Mouse (Mus musculus) brain, adult 2 months (tissue): Measurements from ENCODE around the gene Ankrd28.
"Not testable (repeated sequence)": the region's sequence is repeated elsewhere in the genome, so short reads cannot be mapped to it uniquely, and the experiment has no call there.

ENCODE experiments used
- DNase-seq: peaks from one replicate; pipeline ENCODE4 v3.0.0; 2011; ENCODE audit warnings: low read depth, low spot score

Gene Ankrd28

GRCm38 (mm10) chr14:31830571-31831369, at the start of gene Ankrd28:
Gene Ankrd28 (minus strand): TSS chr14:31830651.
- peak; percentile 97 for DNase-seq

DNA sequence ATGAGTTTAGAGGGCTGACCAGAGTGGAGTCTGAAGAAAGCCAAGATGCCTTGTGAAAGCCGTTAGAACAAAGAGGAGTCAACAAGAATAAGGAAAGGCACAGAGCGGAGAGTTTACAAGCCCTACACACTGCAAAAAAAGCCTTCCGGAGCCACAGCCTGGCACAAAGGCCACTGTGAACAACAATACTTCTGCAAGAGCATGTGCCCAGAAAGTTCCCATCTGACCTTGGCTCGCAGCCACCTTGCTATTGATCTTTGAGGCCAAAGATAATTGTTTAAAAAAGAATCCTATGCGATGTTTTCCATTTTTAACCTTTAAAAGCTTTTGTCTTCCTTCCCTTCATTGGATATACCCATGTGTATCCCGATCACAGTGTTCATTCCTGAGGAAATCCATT, 49.0 kb upstream of the Ankrd28 start:
- no peak for DNase-seq

GRCm38 (mm10) chr14:31872130-31872529, 41.7 kb upstream of the Ankrd28 start:
- DNase-seq: no peak

- DNase-seq: no peak
Measured at GRCm38 (mm10) chr14:31870436-31870835, 40.0 kb upstream of the Ankrd28 start.

DNA sequence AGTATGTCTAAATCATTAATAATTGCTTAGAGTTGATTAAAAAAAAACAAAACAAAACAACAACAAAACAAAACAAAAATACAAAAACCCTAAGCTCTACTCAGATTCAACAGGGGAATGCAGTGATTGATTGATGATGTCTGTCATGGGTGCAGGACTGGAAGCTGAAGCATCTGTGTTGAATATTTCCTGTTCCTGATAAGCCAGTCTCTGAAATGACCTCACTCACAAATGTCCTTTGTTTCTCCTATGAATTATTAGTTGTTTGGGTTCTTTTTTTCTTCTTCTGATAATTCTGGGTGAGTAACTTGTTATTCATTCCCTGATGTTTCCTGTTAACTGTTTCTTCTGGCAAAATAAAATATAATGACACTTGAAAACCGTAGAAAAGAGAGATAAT, 38.1 kb upstream of the Ankrd28 start:
- no peak for DNase-seq

GRCm38 (mm10) chr14:31866366-31866765, 35.9 kb upstream of the Ankrd28 start:
- DNase-seq: not testable (repeated sequence)

GRCm38 (mm10) chr14:31858679-31859078, 28.2 kb upstream of the Ankrd28 start:
- DNase-seq: no peak

DNA sequence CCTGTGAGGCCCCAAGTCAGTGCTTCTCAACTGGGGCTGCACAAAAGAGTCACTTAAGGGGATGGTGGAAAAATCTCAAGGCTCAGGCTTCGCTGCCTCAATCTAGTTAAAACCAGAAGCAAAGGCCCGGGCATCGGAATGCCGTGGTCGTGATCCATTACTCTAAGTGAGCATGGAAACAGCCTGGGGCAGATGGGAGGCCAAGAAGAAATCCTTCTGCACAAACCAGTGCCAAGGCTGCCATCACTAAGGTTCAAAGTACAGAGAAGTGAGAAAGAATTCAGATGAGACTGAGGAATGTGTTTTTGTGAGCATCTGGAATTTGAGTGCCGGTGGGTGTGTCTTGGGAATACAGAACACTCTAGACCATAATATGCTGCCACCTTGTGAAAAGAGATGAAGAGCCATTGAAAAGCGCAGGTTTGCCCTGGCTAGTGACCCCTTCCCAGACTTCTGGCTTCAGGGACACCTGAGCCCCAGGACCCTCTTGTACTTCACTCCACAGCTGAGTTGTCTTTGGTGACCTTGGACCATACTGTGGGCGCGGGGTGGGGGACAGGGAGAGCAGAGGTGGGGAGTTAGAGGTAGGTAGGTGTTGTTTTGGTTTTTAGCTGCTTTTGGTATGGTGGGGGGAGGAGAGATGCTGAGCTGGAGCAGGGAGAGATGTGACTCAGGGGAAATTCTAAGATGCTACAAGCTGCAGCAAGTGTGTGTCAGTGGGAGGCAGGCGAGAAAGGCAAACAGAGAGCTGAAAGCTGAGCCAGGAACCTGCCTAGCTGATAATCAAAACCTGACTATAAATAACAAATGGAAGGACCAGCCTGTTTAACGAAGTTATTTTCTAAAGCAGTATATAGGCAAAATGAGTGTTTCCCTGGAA, 26.9 kb upstream of the Ankrd28 start:
- peak; percentile 93 for DNase-seq

GRCm38 (mm10) chr14:31856007-31856406, 25.6 kb upstream of the Ankrd28 start:
- DNase-seq: peak; percentile 82

DNA sequence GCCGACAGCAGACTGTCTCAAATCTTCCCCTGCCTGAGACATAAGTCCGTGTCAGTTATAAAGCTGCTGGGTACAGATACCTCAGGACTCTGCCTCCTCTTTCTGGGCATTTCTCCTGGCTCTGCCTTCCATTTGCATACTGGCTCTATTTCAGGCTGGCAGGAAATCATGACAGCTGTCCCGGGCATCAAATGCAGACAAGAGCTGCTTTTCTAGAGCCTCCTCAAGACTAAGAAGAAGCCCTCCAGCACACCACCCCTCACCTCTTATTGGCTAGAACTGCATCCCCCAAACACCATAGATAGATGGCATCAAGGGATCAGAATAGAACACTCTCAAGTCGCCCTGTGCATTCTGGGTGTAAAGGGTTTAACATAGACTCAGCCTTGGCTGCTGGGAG, 24.2 kb upstream of the Ankrd28 start:
- peak; percentile 72 for DNase-seq

- DNase-seq: no peak
Measured at GRCm38 (mm10) chr14:31843571-31843970, 13.1 kb upstream of the Ankrd28 start.

DNA sequence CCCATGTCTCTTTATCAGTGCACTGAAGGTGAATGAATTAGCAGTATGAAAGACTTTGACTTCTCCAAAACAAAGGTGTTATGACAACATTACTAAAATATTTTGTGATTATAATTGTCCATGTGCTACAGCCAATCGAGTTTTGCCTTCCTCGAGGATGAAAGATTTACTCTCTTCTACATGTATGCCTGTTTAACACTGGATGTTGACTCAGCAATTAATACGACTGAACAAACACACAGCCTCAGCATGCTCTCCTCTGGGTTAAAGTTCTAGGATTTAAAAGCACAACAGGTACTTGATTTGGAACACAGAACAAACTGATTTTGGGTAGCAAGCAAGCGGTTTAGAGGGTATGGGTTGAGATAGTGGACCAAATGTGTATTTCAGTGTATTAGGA, 1.6 kb upstream of the Ankrd28 start:
- DNase-seq: peak; percentile 7

GRCm38 (mm10) chr14:31831370-31831712, 890 bp upstream of the Ankrd28 start:
- peak; percentile 81 for DNase-seq

- peak; percentile 67 for DNase-seq
Measured at GRCm38 (mm10) chr14:31829761-31830562, 489 bp downstream of the Ankrd28 start.

DNA sequence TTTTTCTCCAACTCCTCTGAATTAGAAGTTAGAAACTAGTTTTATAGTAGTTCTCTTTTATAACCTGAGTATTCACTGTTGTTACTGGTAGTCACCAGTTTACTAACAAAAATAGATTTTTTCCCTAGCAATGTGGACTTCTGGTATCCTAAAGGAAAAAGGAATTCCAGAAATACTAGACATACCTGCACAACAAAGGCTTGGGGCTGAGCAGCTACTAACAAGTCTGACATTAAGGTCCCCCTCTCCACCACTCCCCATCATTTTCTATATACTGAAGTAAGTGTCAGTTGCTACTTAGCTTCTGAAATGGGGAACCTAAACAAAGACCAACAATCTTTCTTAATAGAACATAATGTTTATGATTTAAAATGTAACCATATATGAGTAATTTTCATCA, 3.2 kb downstream of the Ankrd28 start:
- DNase-seq: no peak

DNA sequence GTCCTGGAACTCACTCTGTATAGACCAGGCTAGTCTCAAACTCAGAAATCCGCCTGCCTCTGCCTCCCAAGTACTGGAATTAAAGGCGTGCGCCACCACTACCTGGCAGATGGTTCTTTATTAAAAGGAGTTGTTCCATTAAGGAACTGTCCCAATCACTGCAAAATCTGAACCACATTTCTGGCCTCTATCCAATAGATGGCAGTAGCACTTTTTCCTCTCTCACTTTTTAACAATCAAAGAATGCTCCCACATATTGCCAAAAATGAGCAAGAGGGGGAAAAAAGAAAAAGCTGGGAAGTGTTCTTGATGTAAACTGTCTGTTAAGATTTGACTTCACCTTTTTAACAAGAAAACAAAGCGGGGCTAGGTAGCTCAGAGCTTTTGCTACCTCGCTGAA, 20.5 kb downstream of the Ankrd28 start:
- peak; percentile 34 for DNase-seq

GRCm38 (mm10) chr14:31803791-31804190, 26.7 kb downstream of the Ankrd28 start:
- DNase-seq: no peak

DNA sequence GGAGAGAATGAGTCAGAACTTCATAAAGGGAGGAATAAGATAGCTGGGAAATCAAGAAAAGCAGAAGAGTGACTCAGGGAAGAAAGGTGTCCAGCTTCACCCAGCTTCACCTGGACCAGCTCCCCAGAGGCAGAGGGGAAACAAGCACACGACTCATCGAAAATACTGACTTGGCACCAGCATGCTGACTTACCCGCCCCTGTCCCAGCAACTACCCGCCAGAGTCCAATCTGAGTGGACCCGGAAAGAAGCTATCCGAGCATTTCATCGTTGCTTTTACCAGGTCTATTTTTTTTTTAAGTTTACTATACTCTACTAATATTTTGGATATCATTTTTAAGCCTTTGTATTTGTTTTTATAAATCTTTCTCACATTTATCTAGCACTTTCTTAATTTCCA, 29.5 kb downstream of the Ankrd28 start:
- DNase-seq: no peak

DNA sequence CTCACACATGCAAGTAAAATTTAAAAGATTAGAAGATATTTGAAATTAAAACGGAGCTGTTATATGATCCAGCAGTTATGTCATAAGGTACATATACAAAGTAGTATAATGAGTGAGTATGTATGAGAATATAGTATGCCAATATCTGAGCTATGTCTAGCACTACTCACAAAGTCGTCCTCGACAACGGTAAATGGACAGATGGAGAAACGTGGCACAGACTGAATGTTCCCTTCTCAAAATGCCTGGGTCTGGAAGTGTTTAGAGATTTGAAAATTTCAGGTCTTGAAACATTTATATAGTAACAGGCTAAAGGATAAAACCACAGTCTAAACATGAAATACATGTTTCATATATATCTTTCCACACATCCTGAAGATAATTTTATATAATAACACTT, 30.0 kb downstream of the Ankrd28 start:
- DNase-seq: peak; percentile 64

DNA sequence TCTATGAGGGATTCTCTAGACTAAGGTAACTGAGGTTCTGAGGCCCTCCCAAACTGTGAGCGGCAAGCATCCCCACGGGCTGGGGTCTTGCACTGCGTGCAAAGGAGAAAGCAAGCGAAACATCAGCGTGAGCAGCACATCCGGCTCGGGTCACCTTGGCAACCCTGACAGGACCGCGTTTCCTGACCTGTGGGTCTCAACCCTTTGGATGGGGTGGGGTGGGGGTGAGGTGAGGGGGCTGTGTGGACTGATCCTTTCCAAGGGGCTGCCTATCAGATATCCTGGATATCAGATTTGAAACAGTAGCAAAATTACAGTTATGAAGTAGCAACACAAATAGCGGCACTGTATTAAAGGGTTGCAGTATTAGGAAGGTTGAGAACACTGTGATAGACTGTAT, 31.5 kb downstream of the Ankrd28 start:
- DNase-seq: no peak

DNA sequence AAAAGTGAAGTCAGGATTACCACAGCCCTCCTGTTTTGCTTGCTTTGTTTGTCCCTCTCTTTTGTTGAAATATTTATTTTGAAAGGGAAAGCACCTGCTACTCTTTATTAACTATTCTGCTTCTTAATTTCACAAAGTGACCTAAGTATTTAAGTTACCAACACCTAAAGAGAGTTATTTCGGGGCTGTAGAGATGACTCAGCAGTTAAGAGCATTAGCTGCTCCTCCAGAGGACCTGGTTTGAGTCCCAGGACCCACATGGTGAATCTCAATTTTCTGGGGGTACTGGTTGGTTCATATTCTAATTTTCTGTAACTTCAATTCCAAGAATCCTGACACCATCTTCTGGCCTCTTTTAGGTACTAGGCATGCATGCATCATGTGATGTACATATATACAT, 34.9 kb downstream of the Ankrd28 start:
- DNase-seq: no peak

- DNase-seq: no peak
Measured at GRCm38 (mm10) chr14:31794776-31795126, 35.7 kb downstream of the Ankrd28 start.
